Mouse (Mus musculus) MEL (cell line): ENCODE measurements around the gene Mecom.

Source experiments
- CTCF ChIP-seq, 3 experiments: IDR thresholded peaks in 2 of 3; conservative IDR thresholded peaks in 1 of 3; 2 replicates each; pipeline ENCODE4 v1.5.1; 2011 to 2012; ENCODE audit warnings: low read length in 3 of 3, low read depth in 2 of 3, mild to moderate bottlenecking in 2 of 3, improper control_type of control experiment in 1 of 3, inconsistent platforms in 1 of 3, mixed read lengths in 1 of 3, moderate library complexity in 1 of 3; ENCODE audit not compliant: control insufficient read depth in 1 of 3, insufficient read depth in 1 of 3, poor library complexity in 1 of 3, severe bottlenecking in 1 of 3
- E2F4 ChIP-seq: IDR thresholded peaks from 2 replicates; pipeline ENCODE4 v1.6.1; 2011; ENCODE audit warnings: low read depth, low read length, improper control_type of control experiment, borderline replicate concordance
- EP300 ChIP-seq, 2 experiments: IDR thresholded peaks; 2 replicates each; pipeline ENCODE4 v1.6.1; 2011; ENCODE audit warnings: improper control_type of control experiment in 2 of 2, low read length in 2 of 2, low read depth in 1 of 2, mild to moderate bottlenecking in 1 of 2
- GABPA ChIP-seq: IDR thresholded peaks from 2 replicates; pipeline ENCODE4 v1.6.1; 2012; ENCODE audit warnings: low read depth, mild to moderate bottlenecking, inconsistent platforms, low read length, improper control_type of control experiment, moderate library complexity
- GATA1 ChIP-seq: IDR thresholded peaks from 2 replicates; pipeline ENCODE4 v1.6.1; 2011; ENCODE audit warnings: low read depth, low read length, improper control_type of control experiment
- HCFC1 ChIP-seq: IDR thresholded peaks from 2 replicates; pipeline ENCODE4 v1.6.1; 2012; ENCODE audit warnings: low read depth, mild to moderate bottlenecking, inconsistent platforms, low read length, improper control_type of control experiment, moderate library complexity
- MAFK ChIP-seq: IDR thresholded peaks from 2 replicates; pipeline ENCODE4 v1.6.1; 2011; ENCODE audit warnings: low read depth, mild to moderate bottlenecking, low read length, improper control_type of control experiment, borderline replicate concordance
- MXI1 ChIP-seq: IDR thresholded peaks from 2 replicates; pipeline ENCODE4 v1.6.1; 2011; ENCODE audit warnings: mild to moderate bottlenecking, low read depth, low read length, improper control_type of control experiment
- POLR2A ChIP-seq, 2 experiments: IDR thresholded peaks; 2 replicates each; pipeline ENCODE4 v1.6.1; 2011 to 2012; ENCODE audit warnings: low read length in 2 of 2, mild to moderate bottlenecking in 2 of 2, control low read depth in 1 of 2, improper control_type of control experiment in 1 of 2, low read depth in 1 of 2, moderate library complexity in 1 of 2; ENCODE audit not compliant: control insufficient read depth in 1 of 2, insufficient read depth in 1 of 2, poor library complexity in 1 of 2
- POLR2AphosphoS2 ChIP-seq: IDR thresholded peaks from 2 replicates; pipeline ENCODE4 v1.6.1; 2011; ENCODE audit warnings: low read length, improper control_type of control experiment
- RCOR1 ChIP-seq: IDR thresholded peaks from 2 replicates; pipeline ENCODE4 v1.6.1; 2012; ENCODE audit warnings: low read depth, mild to moderate bottlenecking, inconsistent platforms, low read length, improper control_type of control experiment
- SMC3 ChIP-seq: IDR thresholded peaks from 2 replicates; pipeline ENCODE4 v1.6.1; 2011; ENCODE audit warnings: low read depth, low read length, improper control_type of control experiment
- ZMIZ1 ChIP-seq: IDR thresholded peaks from 2 replicates; pipeline ENCODE4 v1.6.1; 2012; ENCODE audit warnings: low read depth, mild to moderate bottlenecking, inconsistent platforms, low read length, improper control_type of control experiment, moderate library complexity
- ZNF384 ChIP-seq: IDR thresholded peaks from 2 replicates; pipeline ENCODE4 v1.6.1; 2012; ENCODE audit warnings: low read depth, mild to moderate bottlenecking, inconsistent platforms, low read length, improper control_type of control experiment

GRCm38 (mm10) chr3:30573549-30573948, 25.7 kb upstream of the Mecom start:
- TF ChIP-seq CTCF (IDR thresholded peaks at IDR 0.05 in 2 of 3, conservative IDR thresholded peaks at IDR 0.05 in 1 of 3; ENCODE audit: control insufficient read depth in 1 of 3, insufficient read depth in 1 of 3, low read depth in 2 of 3, low read length in 3 of 3, poor library complexity in 1 of 3, severe bottlenecking in 1 of 3) (no peak), GABPA (no peak), GATA1 (no peak), POLR2A (IDR thresholded peaks at IDR 0.05; ENCODE audit: control insufficient read depth in 1 of 2, insufficient read depth in 1 of 2, low read depth in 1 of 2, low read length in 2 of 2, poor library complexity in 1 of 2) (no peak), SMC3 (no peak), HCFC1 (no peak), ZNF384 (no peak), ZMIZ1 (no peak), POLR2AphosphoS2 (no peak), EP300 (IDR thresholded peaks at IDR 0.05; ENCODE audit: low read depth in 1 of 2, low read length in 2 of 2) (no peak), E2F4 (no peak), MXI1 (no peak), MAFK (no peak), RCOR1 (no peak)
